Mouse (Mus musculus): ENCODE data around the gene Mien1.

Gene Mien1

GRCm38 (mm10) chr11:98438331-98439158 is at the start of gene Mien1:
Gene Mien1 (minus strand): TSS chr11:98438991.
- peak; percentile 97 for DNase-seq (ENCODE audit: low read depth, low spot score)

GRCm38 (mm10) chr11:98487526-98488040 is 48.8 kb upstream of the Mien1 start:
- DNase-seq (ENCODE audit: low read depth, low spot score), result no peak

DNA sequence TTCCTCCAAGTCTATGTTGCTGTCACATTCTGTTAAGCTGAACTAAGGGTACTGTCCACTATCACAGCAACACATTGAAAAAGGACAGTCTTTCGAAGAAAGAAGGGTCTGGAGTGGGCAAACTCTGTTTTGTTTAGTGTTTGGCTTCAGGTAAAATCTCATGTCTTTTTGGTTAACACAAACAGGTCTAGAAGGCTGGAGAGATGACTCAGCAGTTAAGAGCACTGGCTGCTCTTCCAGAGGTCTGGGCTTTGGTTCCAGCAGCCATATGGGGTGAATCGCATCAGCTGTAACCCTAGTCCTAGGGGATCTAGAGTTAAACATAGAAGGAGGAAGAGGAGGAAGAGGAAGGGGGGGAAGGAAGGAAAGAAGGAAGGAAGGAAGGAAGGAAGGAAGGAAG is 47.0 kb upstream of the Mien1 start:
- DNase-seq (ENCODE audit: low read depth, low spot score), result no peak

DNA sequence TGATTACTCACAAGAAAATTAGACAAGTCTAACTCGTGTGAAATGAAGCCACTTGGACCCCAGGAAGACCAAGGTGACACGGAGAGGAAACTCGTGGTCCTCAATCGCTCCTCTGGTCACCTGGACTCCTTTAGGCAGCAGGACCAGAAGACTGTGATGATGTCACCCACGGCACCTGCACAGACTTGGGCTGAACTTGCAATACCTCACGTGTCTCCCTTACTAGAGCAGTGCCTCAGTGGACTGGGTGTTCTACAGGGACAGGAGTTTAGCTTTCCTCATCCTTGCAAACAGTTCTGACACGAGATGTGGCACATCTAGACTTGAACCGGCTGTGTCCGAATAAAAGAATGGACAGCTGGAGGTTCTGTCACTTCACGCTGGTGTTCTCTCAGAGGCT is 43.3 kb upstream of the Mien1 start:
- DNase-seq (ENCODE audit: low read depth, low spot score), result no peak

- no peak for DNase-seq (ENCODE audit: low read depth, low spot score)
These were observed 42.4 kb upstream of the Mien1 start for GRCm38 (mm10) chr11:98481231-98481630.

DNA sequence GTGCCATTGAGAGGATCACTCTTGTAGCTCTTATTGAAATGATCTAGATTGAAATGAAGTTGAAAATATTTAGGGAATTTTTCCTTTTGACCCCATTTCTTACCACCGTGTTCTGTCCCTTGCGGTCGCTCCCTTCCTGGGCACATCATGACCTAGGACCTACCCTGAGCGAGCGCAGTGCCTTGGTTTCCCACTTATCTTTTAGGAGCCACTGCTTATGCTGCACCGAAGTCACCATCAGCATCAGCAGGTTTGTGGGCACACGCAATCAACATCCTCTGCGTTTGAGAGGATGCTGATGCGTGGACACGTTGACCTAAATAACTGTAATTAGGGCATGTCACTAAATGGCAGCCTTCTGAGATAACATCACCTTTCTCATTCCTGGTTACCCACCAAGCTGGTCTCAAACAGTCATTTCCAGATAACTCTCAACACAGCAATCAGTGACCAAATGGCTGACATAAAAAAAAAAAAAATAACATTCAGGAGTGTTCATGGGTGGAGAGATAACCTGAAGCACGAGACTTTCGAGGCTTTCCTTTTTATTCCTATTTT is 41.2 kb upstream of the Mien1 start:
- DNase-seq (ENCODE audit: low read depth, low spot score), result no peak

- no peak for DNase-seq (ENCODE audit: low read depth, low spot score)
These were observed 40.5 kb upstream of the Mien1 start for GRCm38 (mm10) chr11:98479026-98479939.

DNA sequence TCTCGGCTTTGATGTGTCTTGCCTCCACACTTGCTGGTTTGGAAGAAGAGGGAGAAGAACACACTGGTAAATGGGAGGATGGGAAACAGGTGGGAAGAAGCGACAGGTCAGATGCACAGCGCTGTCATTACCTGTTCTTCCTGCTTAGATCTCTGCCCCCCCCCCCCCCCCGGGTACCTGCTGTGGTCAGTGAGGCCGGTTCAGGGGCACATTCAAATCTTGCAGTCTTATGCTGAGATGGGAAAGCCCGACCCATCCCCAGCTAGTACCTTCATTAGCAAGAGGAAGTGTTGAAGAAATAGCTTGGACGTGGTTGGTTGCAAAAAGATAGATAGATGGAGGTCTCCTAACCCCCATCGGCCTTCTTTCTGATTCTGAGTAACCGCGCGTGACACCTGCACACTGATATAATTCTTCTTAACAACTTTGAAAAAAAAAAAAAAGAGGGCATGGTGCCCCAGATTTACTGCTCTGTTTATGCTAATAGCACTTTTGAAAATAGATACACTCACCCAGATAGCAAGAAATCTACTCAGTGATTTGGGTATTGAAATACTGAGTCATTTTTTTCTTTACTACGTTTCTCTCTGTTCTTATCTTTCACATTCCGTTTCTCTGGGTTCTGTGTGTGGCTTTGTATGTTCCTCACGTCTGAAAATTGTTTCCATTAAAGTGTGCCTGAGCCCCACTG is 38.4 kb upstream of the Mien1 start:
- DNase-seq (ENCODE audit: low read depth, low spot score), result no peak

DNA sequence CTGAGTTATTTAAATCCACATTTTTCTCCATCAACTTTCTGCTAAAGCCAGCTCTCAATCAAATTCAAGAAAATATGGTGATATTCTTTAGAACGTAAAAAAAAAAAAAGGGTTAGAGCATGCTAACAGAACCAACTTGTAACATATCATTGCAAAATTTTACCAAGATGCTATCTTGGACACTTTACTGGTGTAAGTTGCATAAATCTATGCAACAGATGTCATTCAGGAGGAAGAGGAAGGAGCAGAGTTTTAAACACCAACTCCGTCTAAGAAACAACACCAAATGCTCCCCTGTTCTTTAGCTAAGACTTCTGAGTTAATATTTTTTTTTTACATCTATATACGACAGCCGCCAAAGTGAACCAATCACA is 37.6 kb upstream of the Mien1 start:
- DNase-seq (ENCODE audit: low read depth, low spot score), result no peak

DNA sequence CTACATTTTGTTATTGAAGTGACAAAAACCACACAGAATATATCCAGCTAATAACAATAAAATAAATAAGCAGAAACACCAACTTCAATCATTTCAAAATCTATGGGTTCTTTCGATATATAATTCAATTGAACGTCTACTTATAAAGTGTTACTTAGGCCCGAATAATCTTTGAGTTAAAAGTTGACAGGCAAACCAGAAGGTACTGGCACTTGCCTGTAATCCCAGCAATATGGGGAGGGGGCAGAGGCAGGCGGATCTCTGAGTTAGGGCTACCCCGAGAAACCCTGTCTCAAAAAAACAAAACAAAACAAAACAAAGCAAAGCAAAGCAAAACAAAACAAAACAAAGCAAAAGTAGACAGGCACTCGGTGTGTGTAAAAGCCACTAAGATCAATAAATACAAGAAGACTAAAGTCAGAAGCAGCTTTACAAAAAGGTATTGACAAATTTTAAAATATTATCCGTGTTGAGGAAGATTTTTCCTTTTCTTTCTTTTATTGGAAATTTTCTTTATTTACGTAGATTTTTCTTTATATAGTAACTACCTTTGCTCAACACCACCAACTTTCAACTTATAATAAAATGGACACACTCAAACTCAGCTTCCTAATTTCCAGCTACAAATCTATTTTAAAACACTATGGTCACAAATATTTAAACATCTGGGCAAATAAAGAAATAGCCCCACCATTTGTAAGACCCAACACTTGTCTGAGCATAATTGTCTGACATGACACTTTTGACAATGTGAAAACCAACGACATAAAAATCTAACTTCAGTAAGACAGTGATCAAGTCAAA is 37.0 kb upstream of the Mien1 start:
- no peak for DNase-seq (ENCODE audit: low read depth, low spot score)

DNA sequence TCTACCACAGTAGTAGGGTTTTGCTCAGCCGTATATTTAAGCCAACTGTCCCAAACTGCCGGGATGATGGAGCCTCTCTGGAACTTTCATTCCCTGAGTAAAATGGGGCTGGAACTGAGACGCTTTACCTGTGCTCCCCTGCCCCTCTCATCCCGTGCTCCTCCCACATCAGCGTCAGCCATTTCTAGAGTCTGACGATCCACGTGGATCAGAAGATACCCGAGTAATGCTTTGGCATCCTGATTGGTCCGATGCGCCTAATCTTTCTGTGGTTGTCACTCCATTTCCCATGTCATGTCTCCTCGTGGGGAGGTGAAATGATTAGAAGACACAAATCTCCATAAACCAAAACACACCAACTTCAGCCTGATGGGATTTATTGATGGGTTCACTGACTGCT is 36.2 kb upstream of the Mien1 start:
- DNase-seq (ENCODE audit: low read depth, low spot score), result no peak

- no peak for DNase-seq (ENCODE audit: low read depth, low spot score)
These were observed 35.2 kb upstream of the Mien1 start for GRCm38 (mm10) chr11:98473916-98474479.

DNA sequence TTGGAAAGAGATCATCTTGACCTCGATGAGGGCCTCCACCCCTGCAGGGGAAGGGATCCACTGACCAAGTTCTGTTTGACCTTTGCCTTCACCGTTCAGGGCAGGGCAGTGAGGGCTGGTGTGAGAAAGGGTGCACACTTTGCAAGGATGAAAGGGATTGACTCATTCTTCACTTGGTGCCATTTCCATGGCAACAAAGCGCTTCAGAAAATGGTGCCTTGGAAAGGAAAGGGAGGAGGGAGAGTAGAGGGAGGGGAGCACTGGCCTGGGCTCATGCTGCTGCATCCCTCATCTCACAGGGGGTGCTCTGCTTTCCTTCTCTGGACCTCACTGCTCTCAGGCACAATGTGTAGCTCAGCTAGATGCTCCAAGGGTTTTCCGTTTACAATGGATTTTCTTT is 33.9 kb upstream of the Mien1 start:
- DNase-seq (ENCODE audit: low read depth, low spot score), result peak; percentile 55

GRCm38 (mm10) chr11:98470795-98471194 is 32.0 kb upstream of the Mien1 start:
- DNase-seq (ENCODE audit: low read depth, low spot score), result no peak

- DNase-seq (ENCODE audit: low read depth, low spot score), result no peak
These were observed 31.2 kb upstream of the Mien1 start for GRCm38 (mm10) chr11:98469761-98470714.

GRCm38 (mm10) chr11:98464516-98464915 is 25.7 kb upstream of the Mien1 start:
- DNase-seq (ENCODE audit: low read depth, low spot score), result no peak

GRCm38 (mm10) chr11:98463911-98464310 is 25.1 kb upstream of the Mien1 start:
- no peak for DNase-seq (ENCODE audit: low read depth, low spot score)

DNA sequence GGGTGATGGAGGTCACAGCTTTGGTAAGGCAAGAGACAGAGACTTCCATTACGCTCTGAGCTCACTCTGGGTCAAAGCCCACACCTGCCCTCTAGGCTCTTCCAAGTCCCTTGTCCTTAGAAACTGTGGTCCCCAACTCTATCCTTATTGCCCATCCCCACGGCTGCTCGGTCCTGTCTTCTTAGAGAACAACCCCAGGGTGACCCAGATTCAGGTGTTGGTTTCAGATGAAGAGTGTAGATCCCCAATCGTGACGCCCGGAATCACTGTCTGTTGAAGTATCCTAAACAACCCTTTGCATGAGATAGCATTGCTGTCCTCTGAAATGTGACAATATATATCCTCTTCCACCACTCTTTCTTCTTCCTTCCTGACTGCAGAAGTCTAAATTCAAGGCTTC is 23.5 kb upstream of the Mien1 start:
- no peak for DNase-seq (ENCODE audit: low read depth, low spot score)

DNA sequence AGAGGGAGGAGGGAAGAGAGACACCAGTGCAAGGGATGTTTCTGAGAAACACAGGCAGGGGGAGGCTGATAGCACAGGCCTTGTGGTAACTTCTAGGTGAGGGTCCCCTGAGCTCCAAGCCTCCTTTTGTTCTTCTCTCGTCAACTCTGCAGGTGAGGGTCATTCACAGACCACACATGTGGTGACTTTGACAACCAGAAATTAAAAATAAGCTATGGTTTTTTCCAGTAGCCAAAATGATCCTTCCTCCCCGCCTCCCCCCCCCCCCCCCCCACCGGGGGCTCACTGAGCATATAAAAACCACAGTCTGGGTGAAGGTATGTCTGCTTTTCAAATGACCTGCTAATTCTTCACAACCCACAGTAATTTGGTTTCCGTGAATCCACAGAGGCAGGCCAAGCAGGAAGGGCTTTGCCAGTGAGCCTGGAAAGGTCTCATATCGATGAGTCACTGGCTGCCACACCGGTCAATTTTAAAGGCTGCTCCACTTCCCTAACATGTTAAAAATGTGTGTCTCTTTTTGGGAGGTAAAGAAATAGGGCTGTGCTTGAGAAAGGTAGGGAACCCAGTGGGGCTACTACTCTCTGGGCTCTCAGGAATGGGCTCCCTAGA is 22.4 kb upstream of the Mien1 start:
- no peak for DNase-seq (ENCODE audit: low read depth, low spot score)
